Mouse (Mus musculus) CD4-positive, CD25-positive, alpha-beta regulatory T cell, adult 9 weeks (primary cell): ENCODE results near the gene Glp2r. TPM values are rescaled to one million over a fixed set of nuclear protein-coding genes. Genes with fewer than 3 reads are reported as not detected.

Experiments
- polyA plus RNA-seq: library from polyadenylated mRNA; unstranded; fragments of 100-300 nt; shearing (Covaris generic); gene quantifications from one replicate; pipeline ENCODE4 v1.2.1, GENCODE M21; 2017

Glp2r gene
- not detected for polyA plus RNA-seq

DNA sequence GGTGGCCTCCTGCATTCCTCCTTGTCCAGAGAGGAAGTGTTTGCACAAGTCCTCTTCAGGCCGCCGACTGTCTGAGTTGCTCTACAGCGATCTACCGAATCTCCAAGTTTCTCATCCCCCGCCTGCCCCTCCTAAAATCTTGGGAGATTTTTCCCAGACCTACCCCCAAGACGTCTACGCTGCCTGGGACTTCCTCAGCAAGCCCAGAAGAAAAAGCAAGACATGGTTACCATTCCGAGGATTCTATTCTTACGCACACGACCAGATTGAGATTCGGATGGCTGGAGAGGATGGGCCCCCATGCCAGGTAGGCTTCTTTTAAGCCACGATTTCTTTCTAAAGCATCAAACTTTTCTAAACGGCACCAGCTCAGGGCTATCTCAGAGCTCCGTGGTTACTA lies at the start of gene Glp2r:
Gene Glp2r, minus strand, starts transcription at position 101 of the 400 bp plus-strand sequence.

DNA sequence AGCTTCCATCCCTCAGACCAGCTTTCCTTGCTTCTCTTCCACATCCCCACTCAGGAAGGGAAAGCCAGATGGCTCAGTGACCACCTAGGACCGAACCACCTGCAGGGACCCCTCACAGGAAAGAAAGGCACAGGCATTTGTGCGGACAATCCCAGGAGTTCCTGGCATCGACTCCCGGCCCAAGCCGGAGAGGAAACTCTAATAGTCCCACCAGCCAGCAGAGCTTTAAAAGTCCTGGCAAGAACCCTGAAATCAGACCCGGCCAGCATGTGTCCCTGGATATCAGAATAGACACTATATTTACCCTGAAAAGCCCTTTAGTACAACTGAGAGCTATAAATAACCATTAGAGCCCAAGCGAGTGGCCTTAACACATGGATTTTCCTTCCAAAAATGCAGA lies 27.0 kb upstream of the Glp2r start, which contains the start of gene Dhrs7c:
Gene Dhrs7c, plus strand, starts transcription at position 257 of the 400 bp plus-strand sequence.

DNA sequence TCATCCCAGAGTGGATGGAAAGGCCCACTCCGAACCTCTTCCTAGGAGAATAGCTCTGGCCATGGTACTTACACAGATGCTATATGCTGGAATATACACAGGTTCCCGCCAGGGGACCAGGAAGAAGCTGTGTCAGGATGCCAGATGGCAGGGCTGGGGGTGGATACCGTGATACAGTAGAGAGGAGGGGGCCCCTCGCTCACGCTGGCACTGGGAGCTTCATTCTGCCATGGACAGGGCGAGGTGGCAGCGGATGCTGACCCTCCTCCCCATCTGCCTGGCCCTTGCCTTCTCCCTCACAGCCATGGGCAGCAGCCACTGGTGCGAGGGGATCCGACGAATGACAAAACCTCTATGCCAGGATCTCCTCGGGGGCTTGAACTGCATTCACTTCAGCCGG lies 3.4 kb upstream of the Glp2r start, which contains the start of gene Gsg1l2:
Gene Gsg1l2, plus strand, starts transcription at position 230 of the 400 bp plus-strand sequence.

DNA sequence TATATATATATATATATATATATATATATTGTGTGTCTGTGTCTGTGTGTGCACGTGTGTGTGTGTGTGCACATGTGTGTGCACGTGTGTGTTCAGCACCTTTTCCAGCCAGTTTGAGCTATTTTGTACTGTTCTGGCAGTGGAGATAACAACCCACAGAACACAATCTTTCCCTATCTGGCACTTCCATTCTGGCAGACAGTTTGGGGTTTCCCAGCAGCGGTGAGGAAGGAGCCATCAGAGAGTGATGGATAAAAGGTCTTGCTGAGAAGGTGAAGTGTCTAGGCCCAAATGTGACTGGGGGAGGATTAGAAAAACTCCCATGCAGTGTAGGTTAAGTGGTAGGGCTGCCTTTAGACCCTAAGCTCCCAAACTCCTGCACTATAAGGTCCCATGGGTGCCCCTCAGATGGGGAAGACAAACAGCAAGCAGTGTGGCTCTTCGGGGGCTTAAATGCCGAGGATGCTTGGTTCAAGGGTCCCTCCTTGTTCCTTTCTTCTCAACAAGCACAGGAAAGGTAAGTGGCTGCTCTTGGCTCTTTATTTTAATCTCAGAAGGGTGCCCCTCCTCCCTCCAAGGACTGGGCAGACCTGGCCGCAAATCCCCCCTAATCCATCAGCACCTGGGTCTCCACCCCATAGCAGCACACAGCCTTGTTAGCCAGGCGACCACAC lies 76.1 kb downstream of the Glp2r start, which contains the start of gene Rcvrn:
Gene Rcvrn, plus strand, starts transcription at position 624 of the 674 bp plus-strand sequence.

Other genes starting within 250 kb of the Glp2r start
- not detected for gene Rcvrn, start 75.8 kb downstream of the Glp2r start, polyA plus RNA-seq
- gene Gsg1l2, start 3.5 kb upstream of the Glp2r start, polyA plus RNA-seq: not detected
- gene Dhrs7c, start 27.0 kb upstream of the Glp2r start, polyA plus RNA-seq: not detected
- gene Usp43, start 151.0 kb upstream of the Glp2r start, polyA plus RNA-seq: not detected
- not detected for gene Cfap52, start 194.5 kb upstream of the Glp2r start, polyA plus RNA-seq
- 89.0 TPM for gene Stx8, start 195.0 kb upstream of the Glp2r start, polyA plus RNA-seq